Mouse (Mus musculus): ENCODE measurements at regions not wholly inside any gene's neighbourhood (a gene's known extent, or its start where the extent isn't known, plus 50 kb on each side); places are given as distances from the start of the nearest gene placed in this dataset.

DNA sequence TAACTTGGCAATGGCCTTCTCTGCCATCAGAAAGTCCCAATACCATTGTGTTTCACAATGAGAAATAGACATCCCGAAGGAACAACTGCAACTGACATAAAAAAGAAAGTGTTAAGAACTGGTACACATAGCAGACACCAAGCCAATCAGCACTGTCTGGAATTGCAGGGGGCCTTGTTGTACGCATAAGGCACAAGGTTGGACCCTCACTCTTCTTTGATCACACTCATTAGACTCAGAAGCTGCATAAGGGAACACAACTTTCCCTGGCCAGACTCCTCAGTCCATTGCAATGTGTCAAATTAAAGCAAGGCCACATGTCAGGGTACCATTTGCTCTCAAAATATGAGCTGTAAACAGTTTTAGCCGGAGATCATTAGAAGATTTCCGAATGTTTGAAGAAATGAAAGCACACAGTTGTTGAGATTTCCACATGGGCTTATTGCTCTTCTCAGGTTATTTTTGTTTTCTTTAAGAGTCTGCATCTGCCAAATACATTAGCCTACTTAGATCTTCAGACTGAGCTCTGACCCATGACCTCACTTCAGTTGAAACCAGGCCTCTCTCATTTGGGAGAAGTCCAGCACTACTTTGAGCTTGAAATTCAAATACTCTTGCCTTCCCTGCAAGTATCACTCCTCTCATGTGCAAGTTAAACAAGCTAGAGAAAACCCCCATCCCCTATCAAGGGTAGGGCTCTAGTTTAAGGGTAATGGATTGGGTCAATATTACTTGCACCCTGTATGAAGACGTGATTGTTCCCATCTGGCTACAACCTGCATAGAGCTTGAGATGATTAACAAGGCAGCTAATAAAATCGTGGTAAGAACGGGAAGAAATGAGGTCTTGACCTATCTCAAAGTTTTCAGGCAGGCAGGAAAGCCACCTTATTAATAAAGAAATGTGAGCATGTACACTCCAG is 204.8 kb downstream of the Hdgfl1 start:
- H3K79me2 ChIP-seq (ENCODE audit: control insufficient read depth, insufficient read depth) = no peaks in the 10 kb centered on the region
- H3K36me3 ChIP-seq (ENCODE audit: control insufficient read depth, insufficient read depth) = no peaks in the 10 kb centered on the region
- no peak overlapping the region for H3K4me3 ChIP-seq
- H3ac ChIP-seq (ENCODE audit: control insufficient read depth, insufficient read length) = no peak overlapping the region
- no peak for TF ChIP-seq MYOD1 (IDR thresholded peaks at IDR 0.05; ENCODE audit: control insufficient read depth in 1 of 3, insufficient read length in 2 of 3, low read depth in 2 of 3)
- no peak for TF ChIP-seq MYOG (IDR thresholded peaks at IDR 0.05; ENCODE audit: control insufficient read depth in 1 of 3, insufficient read depth in 1 of 3, insufficient read length in 2 of 3, low read depth in 2 of 3)
- TF ChIP-seq POLR2AphosphoS2 (IDR thresholded peaks at IDR 0.05; ENCODE audit: insufficient read length, low read depth) = no peak
- no peak for TF ChIP-seq MAX (IDR thresholded peaks at IDR 0.05; ENCODE audit: low read depth)
- TF ChIP-seq CEBPB (IDR thresholded peaks at IDR 0.05; ENCODE audit: insufficient read depth, poor library complexity, severe bottlenecking) = no peak
- H3K4me2 ChIP-seq (ENCODE audit: low read depth) = no peak overlapping the region
- no peaks in the 10 kb centered on the region for H3K27me3 ChIP-seq (ENCODE audit: control insufficient read depth, insufficient read depth, insufficient read length)

DNA sequence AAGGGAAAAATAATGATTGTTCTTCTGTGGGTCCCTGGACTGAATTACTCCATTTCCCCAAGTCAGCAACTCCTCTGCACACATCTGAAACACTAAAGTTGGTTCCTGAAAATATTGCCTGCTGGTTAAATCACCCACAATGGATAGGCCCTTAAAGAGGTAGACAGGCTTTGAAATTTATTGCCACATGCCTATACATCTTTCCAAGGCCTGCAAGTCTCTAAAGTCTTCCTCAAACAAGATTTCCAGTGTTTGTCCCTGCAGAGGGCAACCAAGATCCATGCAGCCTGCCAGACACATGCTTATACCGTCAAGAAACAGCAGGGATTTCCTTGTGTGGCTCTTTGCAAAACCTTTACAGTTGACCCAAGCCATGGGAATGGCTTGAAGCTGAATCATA is 211.6 kb downstream of the Hdgfl1 start:
- no peak overlapping the region for H3K4me3 ChIP-seq
- no peak overlapping the region for H3ac ChIP-seq (ENCODE audit: control insufficient read depth, insufficient read length)
- no peaks in the 10 kb centered on the region for H3K79me2 ChIP-seq (ENCODE audit: control insufficient read depth, insufficient read depth)
- no peaks in the 10 kb centered on the region for H3K27me3 ChIP-seq (ENCODE audit: control insufficient read depth, insufficient read depth, insufficient read length)
- H3K36me3 ChIP-seq (ENCODE audit: control insufficient read depth, insufficient read depth) = no peaks in the 10 kb centered on the region
- H3K4me2 ChIP-seq (ENCODE audit: low read depth) = no peak overlapping the region
- TF ChIP-seq E2F4 (IDR thresholded peaks at IDR 0.05; ENCODE audit: insufficient read depth) (no peak), POLR2AphosphoS2 (IDR thresholded peaks at IDR 0.05; ENCODE audit: insufficient read length, low read depth) (no peak), USF1 (IDR thresholded peaks at IDR 0.05; ENCODE audit: low read depth) (no peak), SRF (IDR thresholded peaks at IDR 0.05; ENCODE audit: control insufficient read depth, insufficient read length, low read depth) (no peak), TCF3 (IDR thresholded peaks at IDR 0.05; ENCODE audit: insufficient read length, low read depth) (no peak), MAX (IDR thresholded peaks at IDR 0.05; ENCODE audit: low read depth) (no peak), POLR2A (IDR thresholded peaks at IDR 0.05; ENCODE audit: insufficient read length, low read depth) (no peak), MYOG (IDR thresholded peaks at IDR 0.05; ENCODE audit: control insufficient read depth in 1 of 3, insufficient read depth in 1 of 3, insufficient read length in 2 of 3, low read depth in 2 of 3) (no peak), REST (IDR thresholded peaks at IDR 0.05; ENCODE audit: insufficient read depth, insufficient read length) (no peak), CEBPB (IDR thresholded peaks at IDR 0.05; ENCODE audit: insufficient read depth, poor library complexity, severe bottlenecking) (no peak), TCF12 (IDR thresholded peaks at IDR 0.05; ENCODE audit: insufficient read depth, poor library complexity, severe bottlenecking) (no peak), MYOD1 (IDR thresholded peaks at IDR 0.05; ENCODE audit: control insufficient read depth in 1 of 3, insufficient read length in 2 of 3, low read depth in 2 of 3) (no peak)

DNA sequence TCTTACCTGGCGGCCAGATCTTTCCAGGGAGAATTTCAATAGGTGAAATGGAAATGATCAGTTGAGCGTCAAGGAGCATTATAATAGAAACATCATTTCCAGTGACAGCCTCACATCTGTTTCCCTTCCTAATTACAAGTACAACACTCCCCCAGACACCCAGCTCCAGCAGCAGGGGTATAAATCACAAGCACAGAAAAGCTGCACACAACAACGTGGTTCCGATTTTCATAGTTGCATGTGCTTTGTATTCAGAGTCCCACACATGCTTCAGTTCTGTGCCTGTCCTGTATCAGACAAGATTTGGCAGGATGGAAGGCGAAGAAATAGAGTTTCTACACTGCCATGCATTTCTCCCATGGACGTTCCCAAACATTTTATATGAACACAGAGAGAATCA is 215.7 kb downstream of the Hdgfl1 start:
- H3K36me3 ChIP-seq (ENCODE audit: control insufficient read depth, insufficient read depth) = no peaks in the 10 kb centered on the region
- H3ac ChIP-seq (ENCODE audit: control insufficient read depth, insufficient read length) = no peak overlapping the region
- no peaks in the 10 kb centered on the region for H3K79me2 ChIP-seq (ENCODE audit: control insufficient read depth, insufficient read depth)
- no peaks in the 10 kb centered on the region for H3K27me3 ChIP-seq (ENCODE audit: control insufficient read depth, insufficient read depth, insufficient read length)
- H3K4me2 ChIP-seq (ENCODE audit: low read depth) = no peak overlapping the region
- no peak overlapping the region for H3K4me3 ChIP-seq
- no peak for TF ChIP-seq CEBPB (IDR thresholded peaks at IDR 0.05; ENCODE audit: insufficient read depth, poor library complexity, severe bottlenecking)
- no peak for TF ChIP-seq TCF12 (IDR thresholded peaks at IDR 0.05; ENCODE audit: insufficient read depth, poor library complexity, severe bottlenecking)
- TF ChIP-seq SRF (IDR thresholded peaks at IDR 0.05; ENCODE audit: control insufficient read depth, insufficient read length, low read depth) = no peak
- no peak for TF ChIP-seq MYOG (IDR thresholded peaks at IDR 0.05; ENCODE audit: control insufficient read depth in 1 of 3, insufficient read depth in 1 of 3, insufficient read length in 2 of 3, low read depth in 2 of 3)
- TF ChIP-seq MAX (IDR thresholded peaks at IDR 0.05; ENCODE audit: low read depth) = no peak
- TF ChIP-seq MYOD1 (IDR thresholded peaks at IDR 0.05; ENCODE audit: control insufficient read depth in 1 of 3, insufficient read length in 2 of 3, low read depth in 2 of 3) = no peak
- no peak for TF ChIP-seq E2F4 (IDR thresholded peaks at IDR 0.05; ENCODE audit: insufficient read depth)
- no peak for TF ChIP-seq POLR2A (IDR thresholded peaks at IDR 0.05; ENCODE audit: insufficient read length, low read depth)
- TF ChIP-seq REST (IDR thresholded peaks at IDR 0.05; ENCODE audit: insufficient read depth, insufficient read length) = no peak
- no peak for TF ChIP-seq USF1 (IDR thresholded peaks at IDR 0.05; ENCODE audit: low read depth)
- no peak for TF ChIP-seq TCF3 (IDR thresholded peaks at IDR 0.05; ENCODE audit: insufficient read length, low read depth)

DNA sequence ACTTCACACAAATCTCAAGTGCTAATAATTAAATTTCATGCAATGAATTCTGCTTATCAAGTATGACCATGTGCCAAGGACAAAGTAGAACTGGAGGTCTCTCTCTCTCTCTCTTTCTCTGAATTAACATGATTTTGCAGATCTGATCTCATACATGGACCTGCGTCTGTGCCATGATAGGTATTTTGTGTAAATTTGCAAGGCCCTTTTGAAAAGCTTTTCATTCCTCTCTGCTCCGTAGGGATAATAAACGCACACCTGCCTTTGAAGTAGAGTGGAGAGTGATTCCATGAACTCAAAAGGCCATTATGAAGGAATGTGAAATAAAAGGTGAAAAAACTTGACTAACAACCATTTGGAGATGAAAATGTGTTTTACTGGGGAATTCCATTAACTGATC is 217.8 kb downstream of the Hdgfl1 start:
- Histone ChIP-seq H3K79me2 (ENCODE audit: control insufficient read depth, insufficient read depth) (no peaks in the 10 kb centered on the region), H3K27me3 (ENCODE audit: control insufficient read depth, insufficient read depth, insufficient read length) (no peaks in the 10 kb centered on the region), H3K4me3 (no peak overlapping the region), H3K36me3 (ENCODE audit: control insufficient read depth, insufficient read depth) (no peaks in the 10 kb centered on the region), H3K4me2 (ENCODE audit: low read depth) (no peak overlapping the region), H3ac (ENCODE audit: control insufficient read depth, insufficient read length) (no peak overlapping the region)
- TF ChIP-seq MYOD1 (IDR thresholded peaks at IDR 0.05; ENCODE audit: control insufficient read depth in 1 of 3, insufficient read length in 2 of 3, low read depth in 2 of 3) (no peak), TCF3 (IDR thresholded peaks at IDR 0.05; ENCODE audit: insufficient read length, low read depth) (no peak), REST (IDR thresholded peaks at IDR 0.05; ENCODE audit: insufficient read depth, insufficient read length) (no peak), CEBPB (IDR thresholded peaks at IDR 0.05; ENCODE audit: insufficient read depth, poor library complexity, severe bottlenecking) (no peak), MAX (IDR thresholded peaks at IDR 0.05; ENCODE audit: low read depth) (no peak), MYOG (IDR thresholded peaks at IDR 0.05; ENCODE audit: control insufficient read depth in 1 of 3, insufficient read depth in 1 of 3, insufficient read length in 2 of 3, low read depth in 2 of 3) (no peak), USF1 (IDR thresholded peaks at IDR 0.05; ENCODE audit: low read depth) (no peak), SRF (IDR thresholded peaks at IDR 0.05; ENCODE audit: control insufficient read depth, insufficient read length, low read depth) (no peak), POLR2AphosphoS2 (IDR thresholded peaks at IDR 0.05; ENCODE audit: insufficient read length, low read depth) (no peak)

Measured in myocyte (in vitro differentiated cells).